Mouse (Mus musculus): ENCODE measurements around the gene Dennd1a. TPM values are rescaled to one million over a fixed set of nuclear protein-coding genes. Genes with fewer than 3 reads are reported as not detected.

Gene Dennd1a
- polyA plus RNA-seq (2017; shearing (Covaris generic)): 10 to 100 TPM; 21.1 to 25.1 TPM

DNA sequence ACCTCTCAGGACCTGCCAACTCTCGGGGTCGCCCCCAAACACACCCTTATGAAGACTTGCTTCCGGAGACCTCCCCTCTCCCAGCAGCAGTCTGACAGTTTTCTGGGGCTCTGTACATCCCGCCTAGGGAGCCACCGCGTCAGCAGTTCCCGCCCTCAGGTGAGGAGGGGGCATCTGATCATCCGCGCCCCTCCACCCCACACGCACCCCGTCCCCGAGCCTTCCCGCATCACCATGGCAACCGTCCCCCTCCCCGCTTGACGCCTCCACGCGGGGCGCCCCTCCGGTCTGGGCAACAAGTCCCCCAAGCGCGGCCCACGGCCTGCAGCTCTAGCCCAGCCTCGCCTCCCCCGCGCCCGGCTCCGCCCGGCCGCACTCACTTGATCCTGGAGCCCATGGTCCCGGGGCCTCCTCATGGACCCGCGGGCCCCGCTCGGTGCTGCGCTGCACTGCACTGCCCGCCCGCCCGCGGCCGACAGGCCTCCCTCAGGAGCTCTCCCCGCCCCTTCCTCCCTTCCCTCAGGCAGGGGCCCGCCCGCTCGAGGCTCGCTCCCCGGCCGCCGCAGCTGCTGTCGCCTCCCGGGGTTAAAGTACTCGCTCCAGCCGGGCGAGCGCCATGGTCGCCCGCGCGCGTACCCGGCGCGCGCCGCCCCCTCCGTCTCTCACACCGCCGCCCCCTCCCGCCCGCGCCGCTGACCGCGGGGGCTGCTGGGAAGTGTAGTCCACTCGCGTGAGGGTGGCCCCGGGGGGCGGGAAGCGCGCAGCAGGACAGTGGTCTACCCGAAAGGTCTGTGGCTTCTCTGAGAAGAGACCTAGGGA, at the start of gene Dennd1a:
Gene Dennd1a, minus strand, starts transcription at position 658 of the 819 bp plus-strand sequence.

DNA sequence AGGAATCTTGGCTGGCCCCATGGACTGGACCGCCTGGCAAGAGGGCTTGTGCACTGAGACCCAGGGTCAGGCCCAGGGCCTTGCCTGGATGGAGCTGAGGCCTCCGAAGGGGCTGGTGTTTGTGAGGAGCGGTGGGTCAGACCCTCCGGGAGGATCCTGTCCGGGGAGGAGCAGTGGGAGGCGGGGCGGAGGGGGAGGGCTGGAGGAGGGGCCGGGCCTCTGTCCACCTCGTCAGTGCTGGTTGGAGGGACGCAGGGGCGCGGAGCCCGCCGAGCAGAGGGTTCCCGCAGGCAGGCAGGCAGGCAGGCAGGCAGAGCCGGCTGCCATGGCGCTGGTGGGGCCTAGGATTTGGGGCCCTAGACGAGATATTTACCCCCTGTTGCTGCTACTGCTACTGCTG, 511.2 kb downstream of the Dennd1a start, which contains the start of gene Crb2:
Gene Crb2, plus strand, starts transcription at position 234 of the 400 bp plus-strand sequence.

Other genes with a start within 250 kb of the Dennd1a start
- under 1 TPM in 1 of 2 experiments, not detected in 1; 0.18 TPM for gene Lhx2, start 51.9 kb upstream of the Dennd1a start, polyA plus RNA-seq (2017; shearing (Covaris generic))
- gene Nek6, start 224.3 kb upstream of the Dennd1a start, polyA plus RNA-seq (2017; shearing (Covaris generic)): 1 to 10 TPM; 3.8 to 6.4 TPM

Data from activated CD4-positive, CD25-positive, alpha-beta regulatory T cell (primary cell).